Mouse (Mus musculus): ENCODE measurements around the gene Foxp3.

- no peak for TF ChIP-seq EP300 (optimal IDR thresholded peaks at IDR 0.05)
- TF ChIP-seq CTCF (IDR thresholded peaks at IDR 0.05; ENCODE audit: low read depth), result no peak
Measured at GRCm38 (mm10) chrX:7583881-7584280, 10.4 kb downstream of the Foxp3 start.
